10 mouse cellular contexts compared by ENCODE assay signal in genomic region chr11:83832389-83832788, GRCm38 (mm10). TPM values are rescaled to one million over a fixed set of nuclear protein-coding genes. Genes with fewer than 3 reads are reported as not detected.
DNase-seq lines count a peak whose midpoint lies in the region; ATAC-seq and TF ChIP-seq lines count a peak whose summit lies in the region.
"Had no signal": no experiment of that assay in that cellular context is flagged by ENCODE, and none has a peak within 500 bp of the region (broad histone marks: within the 10 kb centered on the region; RNA-seq: fewer than 3 reads in every experiment).

No protein-coding gene starts in this region.

- H3K36me3 ChIP-seq in splenic B cell, adult 2 months (ENCODE audit: control insufficient read depth, insufficient read depth, low read length, poor library complexity, severe bottlenecking), result no peaks in the 10 kb centered on the region
- H3K36me3 ChIP-seq: hindbrain, embryonic 15.5 days; neural tube, embryonic 13.5 days had no signal

- CTCF ChIA-PET in Patski (lab: Charles Lee), result interaction anchor here (1.1 to 2.1 kb wide), 3 partner anchors 9 to 31 kb away, joined by 3 to 9 read pairs (median 3); no protein-coding TSS in a partner anchor

- ATAC-seq in Patski, result no peak
- peak; percentile 71; the same call in 1 of the 2 replicates for ATAC-seq in erythroblast, adult 5-6 weeks (replicated peaks; ENCODE audit: low FRiP score, poor library complexity, severe bottlenecking)

- no peaks in the 10 kb centered on the region for H3K27me3 ChIP-seq in Patski
- no peaks in the 10 kb centered on the region for H3K27me3 ChIP-seq in splenic B cell, adult 2 months (ENCODE audit: control insufficient read depth, insufficient read depth, low read length, poor library complexity, severe bottlenecking)
- H3K27me3 ChIP-seq: hindbrain, embryonic 15.5 days; neural tube, embryonic 13.5 days had no signal

- no peak overlapping the region for H3K4me3 ChIP-seq in layer of hippocampus, adult 2 months
- H3K4me3 ChIP-seq: hindbrain, embryonic 15.5 days; neural tube, embryonic 13.5 days had no signal

- POLR2A ChIA-PET in Patski (lab: Charles Lee), result no interaction called here

- peak; percentile 75 for TF ChIP-seq CTCF in layer of hippocampus, adult 2 months (conservative IDR thresholded peaks at IDR 0.05)
- TF ChIP-seq CTCF in Patski (IDR thresholded peaks at IDR 0.05), result peak; percentile 68

- H3K27ac ChIP-seq in layer of hippocampus, adult 2 months, result no peak overlapping the region
- H3K27ac ChIP-seq: hindbrain, embryonic 15.5 days; neural tube, embryonic 13.5 days had no signal

- in situ Hi-C loops in Patski (cut with MboI; ENCODE audit: low pct_unique_long_range_greater_than_20kb), result no loop called here

- peak; percentile 2 for DNase-seq in cerebellum, adult 11 months
- DNase-seq in cerebellum, adult 9-10 months, result no peak
- no peak for DNase-seq in layer of hippocampus, adult 2 months (ENCODE audit: low spot score in 2 of 2)
- no peak for DNase-seq in layer of hippocampus, postnatal 25 days (ENCODE audit: extremely low spot score in 1 of 2, low spot score in 1 of 2)
- DNase-seq in Patski (ENCODE audit: low read depth, low spot score), result no peak
- DNase-seq in splenic B cell, adult 2 months (ENCODE audit: low read depth, low spot score), result peak; percentile 58
- DNase-seq in layer of hippocampus, postnatal 14 days (ENCODE audit: low spot score in 2 of 2), result no peak

RNA-seq across cellular contexts. Expression of gene Hnf1b, which starts 17.5 kb away (rescaled TPM):
- total RNA-seq in layer of hippocampus, adult 2 months (2021), result under 1 TPM; 0.15 to 0.22 TPM
- under 1 TPM; 0.12 to 0.16 TPM for total RNA-seq in layer of hippocampus, postnatal 25 days (2021)
- 167 TPM for polyA plus RNA-seq in Patski (2021)
- total RNA-seq in erythroblast, adult 5-6 weeks (2015; ENCODE audit: low replicate concordance), result not detected in 2 replicates
- total RNA-seq in erythroblast, adult 5-6 weeks (2017; ENCODE audit: low replicate concordance), result not detected in 2 replicates
- under 1 TPM; 0.23 to 0.31 TPM for total RNA-seq in layer of hippocampus, postnatal 14 days (2021)

Comparison
In these comparisons a context has a peak if more than half of its experiments do, and no peak if none do; other contexts are left out.
1. DNase-seq: peak in cerebellum, adult 11 months (single experiment) and splenic B cell, adult 2 months (single experiment); none in cerebellum, adult 9-10 months (single experiment), layer of hippocampus, adult 2 months (0 of 2), layer of hippocampus, postnatal 25 days (0 of 2), Patski (single experiment) and layer of hippocampus, postnatal 14 days (0 of 2).